ENCODE assay signal across 8 mouse cellular contexts in the genomic region with DNA sequence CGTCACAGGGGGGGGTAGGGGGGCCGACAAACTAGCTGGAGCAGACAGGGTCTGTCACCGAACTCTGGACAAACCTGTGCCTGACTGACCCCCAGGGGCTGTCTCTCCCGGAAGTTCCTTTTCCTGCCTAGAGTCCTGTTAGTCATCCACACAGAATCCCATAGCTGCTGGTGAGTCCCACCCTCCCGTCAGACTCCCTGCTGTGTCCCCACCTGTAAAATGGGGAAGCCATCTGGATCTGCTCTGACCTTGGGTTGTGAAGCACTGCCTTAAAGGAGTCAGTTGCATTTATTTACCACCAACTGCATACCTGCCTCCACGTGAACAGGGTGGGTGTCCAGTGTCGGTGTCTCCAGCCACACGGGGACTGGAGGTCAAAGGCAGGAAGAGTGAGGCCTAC. TPM values are rescaled to one million over a fixed set of nuclear protein-coding genes. Genes with fewer than 3 reads are reported as not detected.
DNase-seq lines count a peak whose midpoint lies in the region; ATAC-seq lines count a peak whose summit lies in the region.

No protein-coding gene starts in this region.

- H3K27me3 ChIP-seq in kidney, embryonic 14.5 days (ENCODE audit: control insufficient read depth, insufficient read depth, low read length): peaks cover 16% of the 10 kb centered on the region
- H3K27me3 ChIP-seq in hindbrain, embryonic 13.5 days: peaks cover 21% of the 10 kb centered on the region
- H3K27me3 ChIP-seq in midbrain, embryonic 16.5 days (ENCODE audit: control insufficient read depth, insufficient read depth, low read depth, low read length): peaks cover 14% of the 10 kb centered on the region

- H3K9me3 ChIP-seq in kidney, embryonic 14.5 days (ENCODE audit: control insufficient read depth, low read length): no peaks in the 10 kb centered on the region
- no peaks in the 10 kb centered on the region for H3K9me3 ChIP-seq in hindbrain, embryonic 13.5 days
- H3K9me3 ChIP-seq in midbrain, embryonic 16.5 days (replicated peaks; ENCODE audit: control insufficient read depth, low read length, poor library complexity, severe bottlenecking): no peaks in the 10 kb centered on the region

- H3K9ac ChIP-seq in kidney, embryonic 14.5 days (ENCODE audit: low read depth, low read length): peak overlapping the region; percentile 50
- peak overlapping the region; percentile 91 for H3K9ac ChIP-seq in hindbrain, embryonic 13.5 days
- peak overlapping the region; percentile 93 for H3K9ac ChIP-seq in midbrain, embryonic 16.5 days (ENCODE audit: low read depth, low read length)

- H3K4me2 ChIP-seq in kidney, embryonic 14.5 days (replicated peaks; ENCODE audit: low read depth, low read length): peak overlapping the region; percentile 99
- H3K4me2 ChIP-seq in hindbrain, embryonic 13.5 days: peak overlapping the region; percentile 85
- H3K4me2 ChIP-seq in midbrain, embryonic 16.5 days (ENCODE audit: low read length): peak overlapping the region; percentile 66

- H3K36me3 ChIP-seq in kidney, embryonic 14.5 days (ENCODE audit: control insufficient read depth, insufficient read depth, low read length): no peaks in the 10 kb centered on the region
- H3K36me3 ChIP-seq in hindbrain, embryonic 13.5 days: peaks cover 7% of the 10 kb centered on the region; the same call in 1 of the 2 replicates
- no peaks in the 10 kb centered on the region for H3K36me3 ChIP-seq in midbrain, embryonic 16.5 days (ENCODE audit: control insufficient read depth, insufficient read depth, low read length)

- H3K4me1 ChIP-seq in kidney, embryonic 14.5 days (ENCODE audit: control insufficient read depth, insufficient read depth, low read length): peaks cover 32% of the 10 kb centered on the region
- peaks cover 54% of the 10 kb centered on the region for H3K4me1 ChIP-seq in hindbrain, embryonic 13.5 days (replicated peaks)
- H3K4me1 ChIP-seq in midbrain, embryonic 16.5 days (ENCODE audit: control insufficient read depth, insufficient read depth, low read length): peaks cover 19% of the 10 kb centered on the region

- ATAC-seq in kidney, embryonic 14.5 days (ENCODE audit: low FRiP score, low TSS enrichment): no peak
- ATAC-seq in hindbrain, embryonic 13.5 days (ENCODE audit: low FRiP score): no peak
- ATAC-seq in midbrain, embryonic 16.5 days: no peak

- 33% methylated on average over 8 of the region's 8 CpGs for WGBS in kidney, embryonic 14.5 days
- 60% methylated on average over 8 of the region's 8 CpGs for WGBS in hindbrain, embryonic 13.5 days
- WGBS in midbrain, embryonic 16.5 days: 67% methylated on average over 8 of the region's 8 CpGs

- no peak overlapping the region for H3K27ac ChIP-seq in kidney, embryonic 14.5 days (ENCODE audit: low read depth, low read length)
- H3K27ac ChIP-seq in hindbrain, embryonic 13.5 days: no peak overlapping the region
- no peak overlapping the region for H3K27ac ChIP-seq in midbrain, embryonic 16.5 days (ENCODE audit: low read length)

- DNase-seq in kidney, postnatal 36 days: no peak
- peak; percentile 86 for DNase-seq in cerebellum, adult 8-10 months
- no peak for DNase-seq in adrenal gland, adult 18-20 months (ENCODE audit: low spot score in 2 of 2)
- DNase-seq in Muller cell, postnatal 12 days (ENCODE audit: inconsistent ontology term): no peak
- no peak for DNase-seq in kidney, postnatal 14 days

- H3K4me3 ChIP-seq in kidney, embryonic 14.5 days (ENCODE audit: low read length): peak overlapping the region; percentile 77
- peak overlapping the region; percentile 79 for H3K4me3 ChIP-seq in hindbrain, embryonic 13.5 days
- H3K4me3 ChIP-seq in midbrain, embryonic 16.5 days (ENCODE audit: low read depth, low read length): peak overlapping the region; percentile 89

RNA-seq across cellular contexts. Expression of a gene that starts 1.7 kb away (rescaled TPM):
- polyA plus RNA-seq in kidney, embryonic 14.5 days (2014; fragmentation: Nextera tagmentation; extraction: Ambion mirVana): 25.4 and 60.7 TPM in 2 replicates
- polyA plus RNA-seq in hindbrain, embryonic 13.5 days (2015; fragmentation: Nextera tagmentation; extraction: Ambion mirVana): 97.2 and 102 TPM in 2 replicates
- 135 and 147 TPM in 2 replicates for polyA plus RNA-seq in midbrain, embryonic 16.5 days (2015; fragmentation: Nextera tagmentation; extraction: Ambion mirVana)
- total RNA-seq in adrenal gland, adult 18-20 months (2021): 10 to 100 TPM; 37.6 to 40.4 TPM

RNA-seq across cellular contexts. Expression of a gene that starts 3.1 kb away (rescaled TPM):
- polyA plus RNA-seq in kidney, embryonic 14.5 days (2014; fragmentation: Nextera tagmentation; extraction: Ambion mirVana): 7.6 and 11.6 TPM in 2 replicates
- polyA plus RNA-seq in hindbrain, embryonic 13.5 days (2015; fragmentation: Nextera tagmentation; extraction: Ambion mirVana): 4.5 and 5.2 TPM in 2 replicates
- 9.2 and 10.1 TPM in 2 replicates for polyA plus RNA-seq in midbrain, embryonic 16.5 days (2015; fragmentation: Nextera tagmentation; extraction: Ambion mirVana)
- 1 to 10 TPM; 1.1 to 1.6 TPM for total RNA-seq in adrenal gland, adult 18-20 months (2021)

RNA-seq across cellular contexts. Expression of a gene that starts 26.5 kb away (rescaled TPM):
- polyA plus RNA-seq in kidney, embryonic 14.5 days (2014; fragmentation: Nextera tagmentation; extraction: Ambion mirVana): 21.4 and 29.6 TPM in 2 replicates
- polyA plus RNA-seq in hindbrain, embryonic 13.5 days (2015; fragmentation: Nextera tagmentation; extraction: Ambion mirVana): 33.5 and 34.7 TPM in 2 replicates
- polyA plus RNA-seq in midbrain, embryonic 16.5 days (2015; fragmentation: Nextera tagmentation; extraction: Ambion mirVana): 27.6 and 28.3 TPM in 2 replicates
- 10 to 100 TPM; 34.3 to 40.9 TPM for total RNA-seq in adrenal gland, adult 18-20 months (2021)

RNA-seq across cellular contexts. Expression of a gene that starts 27.7 kb away (rescaled TPM):
- polyA plus RNA-seq in kidney, embryonic 14.5 days (2014; fragmentation: Nextera tagmentation; extraction: Ambion mirVana): 51.4 and 52.7 TPM in 2 replicates
- polyA plus RNA-seq in hindbrain, embryonic 13.5 days (2015; fragmentation: Nextera tagmentation; extraction: Ambion mirVana): 29.7 and 30.6 TPM in 2 replicates
- 28.8 and 33.8 TPM in 2 replicates for polyA plus RNA-seq in midbrain, embryonic 16.5 days (2015; fragmentation: Nextera tagmentation; extraction: Ambion mirVana)
- 100 to 1,000 TPM; 104 to 123 TPM for total RNA-seq in adrenal gland, adult 18-20 months (2021)

RNA-seq across cellular contexts. Expression of a gene that starts 27.7 kb away (rescaled TPM):
- polyA plus RNA-seq in kidney, embryonic 14.5 days (2014; fragmentation: Nextera tagmentation; extraction: Ambion mirVana): 240 and 276 TPM in 2 replicates
- 134 and 144 TPM in 2 replicates for polyA plus RNA-seq in hindbrain, embryonic 13.5 days (2015; fragmentation: Nextera tagmentation; extraction: Ambion mirVana)
- polyA plus RNA-seq in midbrain, embryonic 16.5 days (2015; fragmentation: Nextera tagmentation; extraction: Ambion mirVana): 128 and 130 TPM in 2 replicates
- 100 to 1,000 TPM; 105 to 111 TPM for total RNA-seq in adrenal gland, adult 18-20 months (2021)
